Mouse (Mus musculus): ENCODE measurements around the gene S1pr5.
"Not testable (repeated sequence)": the region's sequence is repeated elsewhere in the genome, so short reads cannot be mapped to it uniquely, and the experiment has no call there.

S1pr5 gene

GRCm38 (mm10) chr9:21266889-21267288, 18.6 kb upstream of the S1pr5 start:
- DNase-seq (ENCODE audit: low spot score in 2 of 2) = no peak

GRCm38 (mm10) chr9:21265611-21266010, 17.4 kb upstream of the S1pr5 start:
- no peak for DNase-seq (ENCODE audit: low spot score in 2 of 2)

GRCm38 (mm10) chr9:21265000-21265561, 16.8 kb upstream of the S1pr5 start, which contains the start of gene Atg4d:
TSS of gene Atg4d (plus strand) at chr9:21265293.
- DNase-seq (ENCODE audit: low spot score in 2 of 2) = peak; percentile 91 to 99

- DNase-seq (ENCODE audit: low spot score in 2 of 2) = peak in 1 of 2 experiments; percentile 61
These were observed 16.2 kb upstream of the S1pr5 start for GRCm38 (mm10) chr9:21264272-21264999.

GRCm38 (mm10) chr9:21261831-21262230, 13.6 kb upstream of the S1pr5 start:
- no peak for DNase-seq (ENCODE audit: low spot score in 2 of 2)

GRCm38 (mm10) chr9:21260491-21261040, 12.3 kb upstream of the S1pr5 start:
- no peak for DNase-seq (ENCODE audit: low spot score in 2 of 2)

- not testable (repeated sequence) for DNase-seq (ENCODE audit: low spot score in 2 of 2)
These were observed 8.1 kb upstream of the S1pr5 start for GRCm38 (mm10) chr9:21256349-21256748.

- no peak for DNase-seq (ENCODE audit: low spot score in 2 of 2)
These were observed 6.4 kb upstream of the S1pr5 start for GRCm38 (mm10) chr9:21254690-21255089.

- peak in 1 of 2 experiments; percentile 34 for DNase-seq (ENCODE audit: low spot score in 2 of 2)
These were observed 3.0 kb upstream of the S1pr5 start for GRCm38 (mm10) chr9:21251116-21251735.

- DNase-seq (ENCODE audit: low spot score in 2 of 2) = no peak
These were observed 2.3 kb upstream of the S1pr5 start for GRCm38 (mm10) chr9:21250509-21250908.

- DNase-seq (ENCODE audit: low spot score in 2 of 2) = no peak
These were observed 1.6 kb upstream of the S1pr5 start for GRCm38 (mm10) chr9:21249629-21250508.

GRCm38 (mm10) chr9:21246342-21246741, 1.9 kb downstream of the S1pr5 start:
- no peak for DNase-seq (ENCODE audit: low spot score in 2 of 2)

GRCm38 (mm10) chr9:21245113-21245487, 3.1 kb downstream of the S1pr5 start:
- DNase-seq (ENCODE audit: low spot score in 2 of 2) = no peak

GRCm38 (mm10) chr9:21244428-21245112, 3.7 kb downstream of the S1pr5 start:
- peak in 1 of 2 experiments; percentile 44 for DNase-seq (ENCODE audit: low spot score in 2 of 2)

GRCm38 (mm10) chr9:21243826-21244427, 4.3 kb downstream of the S1pr5 start:
- DNase-seq (ENCODE audit: low spot score in 2 of 2) = no peak

- peak; percentile 61 to 66 for DNase-seq (ENCODE audit: low spot score in 2 of 2)
These were observed 6.9 kb downstream of the S1pr5 start for GRCm38 (mm10) chr9:21241343-21241742.

- DNase-seq (ENCODE audit: low spot score in 2 of 2) = no peak
These were observed 8.8 kb downstream of the S1pr5 start for GRCm38 (mm10) chr9:21239465-21239848.

GRCm38 (mm10) chr9:21238733-21239464, 9.3 kb downstream of the S1pr5 start, which contains the start of gene Keap1:
TSS of gene Keap1 (minus strand) at chr9:21239361.
- DNase-seq (ENCODE audit: low spot score in 2 of 2) = peak; percentile 67 to 90

GRCm38 (mm10) chr9:21238004-21238732, 10.1 kb downstream of the S1pr5 start:
- DNase-seq (ENCODE audit: low spot score in 2 of 2) = no peak
